Mouse (Mus musculus): ENCODE data around the gene Ophn1.

Ophn1 gene

DNA sequence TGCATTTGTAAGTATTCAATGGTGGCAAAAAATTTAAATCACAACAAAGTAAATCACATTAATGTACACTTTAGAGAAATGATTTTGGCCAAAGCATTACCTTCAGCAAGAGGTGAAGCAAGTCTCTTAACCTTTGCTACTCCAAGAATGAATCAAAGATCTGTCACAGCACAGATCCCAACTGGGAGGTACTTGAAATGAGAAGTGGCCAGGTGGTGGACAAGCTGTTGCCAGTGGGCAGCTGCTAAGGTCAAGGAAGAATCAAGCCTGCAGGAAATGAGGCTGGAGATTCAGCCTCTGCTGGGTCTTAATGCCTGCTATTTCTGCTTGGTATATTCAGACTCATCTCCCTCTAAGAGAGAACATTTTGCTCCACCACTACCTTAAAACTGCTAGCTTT lies 87.0 kb downstream of the Ophn1 start:
- no peak for DNase-seq (ENCODE audit: low spot score)

- no peak for DNase-seq (ENCODE audit: low spot score)
Measured at GRCm38 (mm10) chrX:98774247-98774950, 116.4 kb downstream of the Ophn1 start.

GRCm38 (mm10) chrX:98755089-98755488 lies 135.7 kb downstream of the Ophn1 start:
- DNase-seq (ENCODE audit: low spot score) = no peak

DNA sequence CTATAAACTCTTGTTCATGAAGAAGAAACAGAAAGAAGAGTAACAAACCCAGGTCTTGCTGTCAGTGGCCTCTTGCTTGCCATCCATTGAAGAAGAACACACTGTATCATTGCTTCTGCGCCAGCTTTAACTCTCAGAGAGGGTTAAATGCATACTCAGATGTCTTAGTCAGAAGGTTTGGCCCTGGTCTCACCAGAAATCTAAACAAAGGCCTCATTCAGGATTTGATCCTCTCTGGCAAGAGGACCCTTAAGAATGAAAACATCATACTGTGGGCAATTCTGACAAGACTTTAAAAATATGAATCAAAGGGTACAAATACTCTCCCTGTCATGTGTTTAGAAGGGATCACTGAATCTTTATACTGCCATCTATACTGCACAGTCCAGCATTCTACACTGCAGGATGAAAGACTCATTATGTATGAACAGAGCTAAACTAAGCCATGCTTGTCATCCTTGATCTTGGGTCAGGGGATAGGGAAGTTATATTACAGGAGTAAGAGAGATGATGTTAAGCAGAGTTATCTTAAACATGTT lies 139.5 kb downstream of the Ophn1 start:
- no peak for DNase-seq (ENCODE audit: low spot score)

DNA sequence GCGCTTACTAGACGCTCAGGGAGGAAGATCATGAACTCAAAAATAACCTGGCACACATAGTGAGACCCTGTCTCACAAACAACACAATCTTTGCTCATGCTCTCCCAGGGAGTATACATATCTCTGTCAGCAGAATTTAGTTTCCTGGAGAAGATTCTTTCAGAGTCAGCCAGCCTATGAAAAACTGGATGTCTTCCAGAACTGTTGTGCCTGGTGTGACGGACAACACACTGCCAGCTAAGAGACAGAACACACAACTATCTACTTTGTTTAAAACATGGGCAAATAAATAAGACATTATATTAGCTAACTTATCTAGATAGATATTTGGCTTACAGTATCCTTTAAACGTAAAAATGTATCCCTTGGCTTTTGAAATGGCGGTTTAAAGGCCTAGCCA lies 154.1 kb downstream of the Ophn1 start:
- DNase-seq (ENCODE audit: low spot score) = no peak

GRCm38 (mm10) chrX:98722991-98723390 lies 167.8 kb downstream of the Ophn1 start:
- DNase-seq (ENCODE audit: low spot score) = no peak

DNA sequence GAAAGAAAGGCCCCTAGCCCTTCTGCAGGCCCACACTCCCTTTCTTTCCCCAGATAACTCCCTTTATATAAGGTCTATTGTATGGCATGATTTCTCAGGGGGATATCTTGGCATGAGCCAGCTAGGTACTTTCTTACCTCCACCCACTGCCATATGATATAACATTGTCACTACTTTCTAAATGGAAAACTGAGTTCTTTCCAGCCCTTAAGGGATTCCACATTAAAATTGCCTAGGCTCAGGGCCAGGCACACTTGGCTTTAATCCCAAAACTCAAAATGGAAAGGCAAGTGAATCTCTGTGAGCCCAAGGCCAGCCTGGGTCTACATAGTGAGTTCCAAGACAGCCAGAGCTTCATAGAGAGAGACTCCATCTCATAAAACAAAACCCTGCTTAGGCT lies 183.1 kb downstream of the Ophn1 start:
- no peak for DNase-seq (ENCODE audit: low spot score)

GRCm38 (mm10) chrX:98701635-98702034 lies 189.2 kb downstream of the Ophn1 start:
- DNase-seq (ENCODE audit: low spot score) = no peak

DNA sequence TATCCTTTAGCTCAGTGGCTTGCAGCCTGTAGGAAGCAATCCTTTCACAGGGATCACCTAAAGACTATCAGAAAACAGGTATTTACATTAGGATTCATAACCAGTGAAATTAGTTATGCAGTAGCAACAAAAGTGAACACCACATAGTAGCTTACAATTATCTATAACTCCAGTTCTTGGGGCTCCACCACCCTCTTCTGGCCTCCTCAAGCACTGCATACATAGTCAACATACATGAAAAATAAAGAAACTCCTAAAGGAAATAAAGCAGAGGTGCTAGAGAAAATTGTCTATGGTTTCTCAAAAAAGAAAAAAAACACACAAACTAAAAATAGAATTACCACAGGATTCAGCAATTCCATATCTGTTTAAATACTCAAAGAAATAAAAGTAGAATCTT lies 208.2 kb downstream of the Ophn1 start:
- DNase-seq (ENCODE audit: low spot score) = no peak

DNA sequence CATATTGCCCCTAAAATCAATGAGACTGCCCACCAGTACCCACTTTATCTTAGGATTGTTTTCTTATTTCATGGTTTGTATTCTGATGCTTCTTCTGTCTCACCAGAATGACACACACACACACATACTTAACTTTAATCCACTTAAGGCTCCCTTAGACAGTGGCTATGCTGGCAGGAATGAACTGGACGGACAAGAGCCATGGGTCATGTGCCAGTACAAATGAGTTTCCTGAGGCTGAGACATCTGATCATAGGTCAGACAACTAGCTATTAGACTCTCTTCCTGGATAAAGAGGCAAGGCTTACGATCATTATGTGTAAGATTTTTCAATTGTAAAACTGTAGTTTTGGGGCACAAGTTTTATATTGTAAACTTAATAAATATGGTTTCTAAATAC lies 209.5 kb downstream of the Ophn1 start:
- DNase-seq (ENCODE audit: low spot score) = no peak

DNA sequence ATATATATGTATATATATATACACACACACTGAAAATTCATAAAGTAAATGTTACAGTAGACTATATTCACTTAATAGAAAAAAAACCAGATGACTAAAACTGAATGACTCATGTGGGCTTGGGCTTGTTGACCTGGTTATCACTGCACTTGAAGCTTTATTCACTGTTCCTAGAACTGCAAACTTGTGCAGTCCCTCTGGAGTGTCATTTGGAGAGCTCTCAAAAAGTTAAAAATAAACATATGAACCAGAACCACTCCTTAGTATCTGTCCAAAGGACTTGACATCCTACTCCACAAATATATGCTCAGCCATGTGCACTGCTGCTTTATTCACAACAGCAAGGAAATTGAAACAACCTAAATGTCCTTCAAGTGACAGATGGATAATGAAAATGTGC lies 219.8 kb downstream of the Ophn1 start:
- DNase-seq (ENCODE audit: low spot score) = no peak

- no peak for DNase-seq (ENCODE audit: low spot score)
Measured at GRCm38 (mm10) chrX:98651431-98651830, 239.4 kb downstream of the Ophn1 start.

- no peak for DNase-seq (ENCODE audit: low spot score)
Measured at GRCm38 (mm10) chrX:98628666-98629404, 262.0 kb downstream of the Ophn1 start.

DNA sequence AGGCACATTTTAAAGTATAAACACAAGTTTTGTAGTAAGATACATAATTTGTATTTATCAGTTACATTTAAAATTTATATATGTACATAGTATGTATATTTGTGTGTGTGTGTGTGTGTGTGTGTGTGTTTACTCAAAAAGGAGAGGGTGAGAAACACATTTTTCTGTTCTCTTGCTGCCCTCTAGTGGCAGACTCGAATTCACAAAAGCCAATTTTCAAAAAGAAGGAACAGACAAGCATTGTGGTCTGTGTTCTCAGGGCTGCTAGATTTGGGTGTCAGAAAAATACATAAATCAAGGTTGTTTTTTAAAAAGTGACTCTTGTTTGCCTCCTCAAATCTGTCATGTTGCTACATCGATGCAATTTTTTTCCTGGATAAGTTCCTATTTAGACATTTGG lies 272.0 kb downstream of the Ophn1 start:
- DNase-seq (ENCODE audit: low spot score) = no peak

GRCm38 (mm10) chrX:98617426-98617825 lies 273.4 kb downstream of the Ophn1 start:
- DNase-seq (ENCODE audit: low spot score) = no peak

GRCm38 (mm10) chrX:98574201-98574600 lies 316.6 kb downstream of the Ophn1 start:
- no peak for DNase-seq (ENCODE audit: low spot score)

GRCm38 (mm10) chrX:98546458-98546857 lies 344.4 kb downstream of the Ophn1 start:
- no peak for DNase-seq (ENCODE audit: low spot score)

DNA sequence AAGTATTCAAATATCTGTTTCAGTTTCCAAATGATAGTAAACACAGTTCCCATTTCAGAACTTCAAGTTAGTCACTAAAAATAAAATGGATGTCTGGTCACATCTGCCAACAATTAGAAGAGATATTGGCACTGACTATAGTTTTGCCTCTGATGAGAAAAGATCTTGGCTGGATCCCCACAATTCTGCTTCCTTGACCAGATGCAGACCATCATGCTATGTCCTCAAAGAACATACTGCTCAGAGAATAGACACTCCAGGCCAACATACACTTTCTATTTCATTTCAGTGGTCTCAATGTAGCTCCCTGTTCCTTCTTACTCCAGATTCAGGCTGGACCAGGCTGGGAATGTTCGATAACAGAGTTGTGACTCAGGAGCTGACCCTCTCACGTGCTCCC lies 375.5 kb downstream of the Ophn1 start:
- DNase-seq (ENCODE audit: low spot score) = no peak

DNA sequence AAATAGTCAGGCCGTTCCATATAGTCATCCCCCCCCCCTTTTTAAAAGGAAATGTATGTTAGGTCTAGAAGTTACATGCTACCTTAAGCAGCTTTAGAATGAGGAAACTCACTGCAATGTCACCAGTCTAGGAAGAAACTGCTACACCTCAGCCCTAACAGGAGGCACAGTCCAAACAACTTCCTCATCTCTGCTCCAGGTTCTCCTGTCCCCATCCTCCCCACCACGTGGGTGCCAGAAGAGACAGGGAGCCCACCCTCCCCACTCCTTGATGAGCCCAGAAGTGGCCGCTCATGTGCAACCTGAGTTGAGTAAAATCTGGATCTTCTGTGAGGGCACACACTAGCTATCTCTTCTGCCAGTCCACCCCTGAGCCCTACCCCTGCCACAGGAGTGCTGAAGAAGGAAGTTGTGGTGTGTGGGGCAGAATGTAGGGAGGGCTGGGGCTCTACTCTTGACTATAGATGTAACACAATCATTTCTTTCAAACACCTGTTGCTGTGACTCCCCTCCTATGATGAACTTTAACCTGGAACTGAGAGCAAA lies 376.4 kb downstream of the Ophn1 start:
- no peak for DNase-seq (ENCODE audit: low spot score)
